Mouse (Mus musculus) cerebellum, adult 18-20 months (tissue): ENCODE results near the gene Dnah2.
A peak's percentile ranks its signal among the peaks of the same experiment; 100 is the strongest.

ENCODE experiments used
- DNase-seq, 2 experiments: peaks; one replicate each; pipeline ENCODE4 v3.0.0; 2021

Gene Dnah2

DNA sequence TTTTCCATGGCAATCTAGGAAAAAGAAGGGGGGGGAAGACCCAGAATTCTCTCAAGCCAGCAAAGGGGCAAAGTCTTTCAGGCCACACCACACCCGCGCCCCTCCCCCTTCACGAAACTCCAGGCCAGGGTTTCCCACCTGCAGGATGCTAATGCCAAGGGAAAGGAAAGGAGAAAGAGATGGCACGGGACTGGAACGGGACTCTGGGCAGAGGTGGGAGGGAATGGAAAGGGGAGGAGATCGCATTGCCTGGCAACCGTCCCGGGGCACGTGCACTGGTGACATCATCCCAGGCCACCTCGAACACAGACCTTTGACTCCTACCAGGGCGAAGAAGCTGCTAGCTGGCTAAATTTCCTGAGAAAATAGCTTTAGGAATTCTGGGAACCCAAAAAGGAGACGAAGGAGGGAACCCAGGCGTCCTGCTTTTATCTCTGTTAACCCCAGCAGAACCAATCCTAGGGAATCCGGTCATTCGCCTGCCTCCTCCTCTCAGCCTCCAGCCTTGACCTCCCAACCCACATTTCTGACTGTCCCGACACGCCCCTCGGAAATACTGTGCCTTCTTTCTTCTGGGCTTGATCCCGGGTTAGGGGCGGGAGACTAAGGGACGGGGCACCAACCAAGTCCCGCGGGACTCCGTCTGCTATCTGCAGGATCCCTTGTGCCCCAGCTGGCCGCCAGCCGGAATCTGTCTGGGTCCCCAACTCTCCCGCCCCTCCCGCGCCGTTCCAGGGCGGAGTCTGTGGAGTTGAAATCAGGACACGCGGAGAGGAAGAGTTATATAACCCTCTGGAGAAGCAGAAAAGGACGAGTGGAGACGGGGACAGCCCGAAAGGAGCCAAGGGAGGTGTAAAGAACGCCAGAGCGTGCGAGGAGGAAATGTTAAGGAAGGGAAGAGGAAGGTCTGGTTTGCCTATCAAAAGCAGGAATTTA is 131.2 kb downstream of the Dnah2 start:
- peak; percentile 95 to 96 for DNase-seq

DNA sequence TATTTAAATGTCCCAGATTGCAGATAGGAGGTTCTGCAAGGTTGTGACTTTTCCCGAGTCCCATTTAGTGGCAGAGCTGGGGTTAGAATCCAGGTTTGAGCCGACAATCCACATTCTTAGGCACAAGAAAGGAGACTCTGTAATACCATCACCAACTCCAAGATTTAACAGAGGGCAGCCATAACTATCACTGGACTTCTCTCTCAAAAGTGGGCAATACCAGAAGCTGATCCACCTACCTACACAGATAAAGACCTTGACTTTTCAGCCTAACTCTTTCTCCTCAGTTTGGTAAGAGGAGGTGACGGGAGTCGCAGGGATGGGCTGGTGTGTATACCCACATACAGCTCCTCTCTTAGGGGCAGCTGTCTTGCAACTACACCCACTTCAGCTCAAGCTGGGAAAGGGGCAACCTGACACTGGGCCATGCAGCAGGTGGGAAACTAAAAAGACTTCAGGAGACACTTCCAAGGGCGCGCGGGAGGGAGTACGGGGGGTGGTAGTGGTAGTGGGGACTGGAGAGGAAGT is 131.9 kb downstream of the Dnah2 start:
- DNase-seq: no peak

DNA sequence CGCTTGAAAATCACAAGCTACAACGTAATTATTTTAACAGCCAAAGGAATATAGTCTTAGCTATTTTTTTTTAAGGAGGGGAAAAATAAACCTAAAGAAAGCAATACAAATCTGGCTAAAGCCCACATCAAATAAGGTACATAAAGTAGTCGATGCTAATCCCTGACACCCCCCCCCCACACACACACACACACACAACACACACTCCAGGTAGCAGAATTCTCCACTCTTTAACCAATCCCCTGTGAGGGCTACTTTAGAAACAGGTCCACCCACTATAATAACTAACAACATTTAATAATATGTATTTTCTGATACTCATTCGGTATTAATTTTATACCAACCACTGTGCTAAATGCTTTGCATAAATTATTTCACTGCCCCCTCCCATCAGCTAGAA is 132.4 kb downstream of the Dnah2 start:
- DNase-seq: no peak

GRCm38 (mm10) chr11:69415668-69416451 is 133.1 kb downstream of the Dnah2 start:
- peak; percentile 62 to 76 for DNase-seq

- DNase-seq: peak; percentile 77 to 82
These were observed 133.6 kb downstream of the Dnah2 start for GRCm38 (mm10) chr11:69415327-69415667.

- peak in 1 of 2 experiments; percentile 22 for DNase-seq
These were observed 134.2 kb downstream of the Dnah2 start for GRCm38 (mm10) chr11:69414421-69415326.

- peak; percentile 77 to 79 for DNase-seq
These were observed 135.4 kb downstream of the Dnah2 start, which contains the start of gene Kdm6b for GRCm38 (mm10) chr11:69413221-69414181. Gene Kdm6b, minus strand, starts transcription at chr11:69413675.

DNA sequence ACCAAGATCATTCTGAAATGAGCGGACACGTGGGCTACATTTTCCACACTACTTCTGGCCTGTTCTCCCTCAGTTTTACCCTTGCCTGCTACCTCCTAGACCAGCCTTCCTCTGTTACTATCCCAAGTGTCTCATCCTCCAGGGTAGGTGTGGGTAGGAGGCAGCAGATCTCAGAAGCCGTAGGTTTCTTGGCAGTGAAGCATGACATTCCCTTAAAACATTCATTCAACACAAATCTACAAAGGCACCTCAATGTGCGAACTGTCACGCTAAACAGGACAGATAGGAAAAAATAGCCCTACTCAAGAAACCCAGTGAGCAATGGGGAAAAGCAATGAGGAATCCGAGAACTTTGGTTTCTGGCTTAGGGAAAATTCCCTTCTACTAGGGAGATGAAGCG is 136.4 kb downstream of the Dnah2 start:
- DNase-seq: no peak

- DNase-seq: peak; percentile 60 to 71
These were observed 137.2 kb downstream of the Dnah2 start for GRCm38 (mm10) chr11:69411538-69412203.

- DNase-seq: peak; percentile 94
These were observed 137.8 kb downstream of the Dnah2 start for GRCm38 (mm10) chr11:69411073-69411535.

- peak in 1 of 2 experiments; percentile 36 for DNase-seq
These were observed 138.4 kb downstream of the Dnah2 start for GRCm38 (mm10) chr11:69410310-69411072.

GRCm38 (mm10) chr11:69410045-69410309 is 138.9 kb downstream of the Dnah2 start:
- no peak for DNase-seq

DNA sequence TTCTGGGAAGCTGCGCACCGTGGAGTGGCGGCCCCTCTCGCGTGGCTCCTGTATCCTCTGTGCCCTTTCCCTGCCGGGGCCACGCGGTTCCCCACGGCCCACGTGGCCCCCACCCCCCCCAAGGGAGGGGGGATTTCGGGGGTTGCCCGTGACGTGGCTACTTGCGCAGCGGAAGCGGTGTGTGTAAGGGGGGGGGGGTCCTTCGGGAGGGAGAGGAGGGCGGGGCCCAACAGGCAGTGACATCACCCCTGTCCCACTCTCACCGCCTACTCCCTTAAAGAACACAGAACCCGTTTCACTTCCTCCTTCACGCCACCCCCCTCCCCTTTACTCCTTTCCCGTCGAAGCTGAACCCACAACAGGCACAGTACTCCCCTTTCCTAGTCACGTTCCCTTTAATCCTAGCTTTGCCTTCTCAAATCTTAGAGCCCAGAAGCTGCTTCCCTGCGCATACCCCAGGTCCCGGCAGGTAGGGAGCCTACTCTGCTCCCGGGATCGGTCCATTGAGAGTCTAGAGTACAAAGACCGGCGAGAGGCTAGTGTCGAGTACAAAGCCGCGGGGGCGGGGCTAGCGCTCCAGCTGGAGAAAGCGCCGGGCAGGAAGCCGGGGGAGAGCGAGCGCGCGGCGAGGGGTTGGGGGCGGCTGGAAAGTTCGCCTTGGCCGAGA is 139.4 kb downstream of the Dnah2 start:
- DNase-seq: peak; percentile 74 to 80

DNA sequence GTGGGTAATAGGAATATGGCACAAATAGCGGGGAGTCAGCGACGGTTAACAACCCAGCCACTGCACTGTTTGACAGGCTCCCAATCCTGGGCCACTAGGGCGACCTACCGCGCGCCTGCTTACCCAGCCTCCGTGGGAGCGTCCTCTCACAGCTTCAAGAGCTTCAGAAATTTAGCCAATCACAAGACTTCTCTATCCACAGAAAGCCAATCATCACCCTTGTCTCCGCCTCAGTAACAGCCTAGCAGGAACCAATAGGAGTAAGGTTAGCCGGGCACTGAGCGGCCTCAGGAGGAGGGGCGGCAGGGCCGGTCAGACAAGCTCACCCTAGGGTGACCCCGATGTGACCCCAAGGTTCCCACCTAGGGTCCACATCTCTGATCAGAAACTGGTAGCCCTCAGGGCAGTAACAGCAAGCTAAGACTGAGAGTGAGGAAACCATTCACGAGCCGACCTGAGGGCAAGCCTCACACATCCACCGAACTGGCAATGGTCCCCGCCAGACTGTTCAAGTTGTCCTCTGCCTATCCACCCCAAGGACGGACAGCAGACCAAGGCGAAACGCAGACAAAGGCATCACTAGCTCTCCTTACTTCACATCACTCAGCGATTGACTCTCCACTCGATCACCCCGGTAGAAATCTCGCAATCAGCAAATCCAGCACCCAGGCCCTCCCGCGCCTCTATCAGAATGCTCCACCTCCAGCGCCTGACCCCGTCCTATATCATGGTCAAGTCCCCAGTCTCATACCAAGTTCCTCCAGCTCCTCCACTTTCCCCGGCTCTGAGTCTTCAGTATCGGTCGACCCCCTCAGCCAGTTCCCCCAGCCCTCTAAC is 140.2 kb downstream of the Dnah2 start:
- peak; percentile 83 to 90 for DNase-seq

- no peak for DNase-seq
These were observed 141.2 kb downstream of the Dnah2 start for GRCm38 (mm10) chr11:69407724-69408004.

GRCm38 (mm10) chr11:69406867-69407723 is 141.8 kb downstream of the Dnah2 start:
- peak; percentile 17 to 22 for DNase-seq

DNA sequence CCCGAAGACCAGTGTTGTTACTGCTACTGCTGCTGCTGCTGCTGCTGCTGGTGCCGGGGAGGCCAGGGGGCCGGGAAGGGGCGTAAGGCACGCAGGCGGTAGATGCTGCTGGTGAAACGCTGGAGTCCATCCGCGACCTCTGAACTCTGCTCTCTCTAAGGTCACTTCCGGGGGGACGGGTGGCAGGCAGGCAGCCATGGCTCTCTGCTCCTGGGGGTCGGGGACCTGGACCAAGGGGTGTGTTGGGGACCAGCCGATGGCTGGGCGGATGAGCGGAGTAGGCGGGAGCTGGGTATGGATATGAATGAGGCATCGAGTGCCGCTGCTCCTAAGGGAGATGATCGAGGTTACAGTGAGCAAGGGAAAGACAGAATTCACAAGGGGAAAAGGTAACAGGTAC is 142.6 kb downstream of the Dnah2 start:
- peak in 1 of 2 experiments; percentile 12 for DNase-seq
